Comparison of ENCODE assay signal across 8 mouse cellular contexts in genomic region chr7:79505376-79505775, GRCm38 (mm10). TPM values are rescaled to one million over a fixed set of nuclear protein-coding genes. Genes with fewer than 3 reads are reported as not detected.
DNase-seq lines count a peak whose midpoint lies in the region; ATAC-seq and TF ChIP-seq lines count a peak whose summit lies in the region.

No protein-coding gene starts in this region.

- no peak for TF ChIP-seq EP300 in lung, postnatal 0 days (IDR thresholded peaks at IDR 0.05)

- H3K36me3 ChIP-seq in lung, postnatal 0 days (ENCODE audit: insufficient read depth, low read length): no peaks in the 10 kb centered on the region
- H3K36me3 ChIP-seq in intestine, embryonic 15.5 days: no peaks in the 10 kb centered on the region
- H3K36me3 ChIP-seq in neural tube, embryonic 14.5 days (ENCODE audit: control insufficient read depth, insufficient read depth, low read length): peaks cover 6% of the 10 kb centered on the region; the same call in 1 of the 2 replicates

- peak overlapping the region; percentile 37 for H3K4me2 ChIP-seq in lung, postnatal 0 days (replicated peaks; ENCODE audit: low read depth, low read length)
- H3K4me2 ChIP-seq in intestine, embryonic 15.5 days (replicated peaks): peak overlapping the region; percentile 68
- peak overlapping the region; percentile 94 for H3K4me2 ChIP-seq in neural tube, embryonic 14.5 days (ENCODE audit: low read depth, low read length)

- no peak for ATAC-seq in cerebellum, adult (ENCODE audit: insufficient number of reproducible peaks, low FRiP score, low TSS enrichment)
- no peak for ATAC-seq in lung, postnatal 0 days
- ATAC-seq in intestine, embryonic 15.5 days: no peak
- ATAC-seq in neural tube, embryonic 14.5 days (ENCODE audit: low read depth): no peak
- no peak for ATAC-seq in megakaryocyte-erythroid progenitor cell, adult 5-6 weeks (replicated peaks; ENCODE audit: low FRiP score, low TSS enrichment, poor library complexity, severe bottlenecking)

- TF ChIP-seq CTCF in cerebellum, adult 2 months (IDR thresholded peaks at IDR 0.05; ENCODE audit: borderline replicate concordance, insufficient read depth, low read depth, low read length): no peak
- no peak for TF ChIP-seq CTCF in lung, postnatal 0 days (IDR thresholded peaks at IDR 0.05)

- H3K4me1 ChIP-seq in cerebellum, adult 2 months (ENCODE audit: control insufficient read depth, insufficient read depth, low read length): peaks cover 28% of the 10 kb centered on the region
- no peaks in the 10 kb centered on the region for H3K4me1 ChIP-seq in lung, postnatal 0 days (ENCODE audit: insufficient read depth, low read depth, low read length)
- peaks cover 15% of the 10 kb centered on the region for H3K4me1 ChIP-seq in intestine, embryonic 15.5 days (replicated peaks)
- peaks cover 34% of the 10 kb centered on the region; the same call in 1 of the 2 replicates for H3K4me1 ChIP-seq in neural tube, embryonic 14.5 days (ENCODE audit: control insufficient read depth, insufficient read depth, low read length)

- H3K27me3 ChIP-seq in cerebellum, adult 2 months (ENCODE audit: control insufficient read depth, insufficient read depth, low read length): no peaks in the 10 kb centered on the region
- peaks cover 95% of the 10 kb centered on the region for H3K27me3 ChIP-seq in lung, postnatal 0 days (replicated peaks; ENCODE audit: insufficient read depth, low read length)
- H3K27me3 ChIP-seq in intestine, embryonic 15.5 days (replicated peaks): peaks cover 99% of the 10 kb centered on the region
- H3K27me3 ChIP-seq in neural tube, embryonic 14.5 days (ENCODE audit: control insufficient read depth, insufficient read depth, low read length): no peaks in the 10 kb centered on the region; the same call in 1 of the 2 replicates

- H3K9ac ChIP-seq in lung, postnatal 0 days (replicated peaks; ENCODE audit: low read depth): no peak overlapping the region
- H3K9ac ChIP-seq in intestine, embryonic 15.5 days: no peak overlapping the region
- peak overlapping the region; percentile 99 for H3K9ac ChIP-seq in neural tube, embryonic 14.5 days (replicated peaks; ENCODE audit: low read depth, low read length)

- H3K27ac ChIP-seq in cerebellum, adult 2 months (ENCODE audit: insufficient read depth, low read length): peak overlapping the region; percentile 85
- no peak overlapping the region for H3K27ac ChIP-seq in lung, postnatal 0 days (ENCODE audit: low read length)
- no peak overlapping the region for H3K27ac ChIP-seq in intestine, embryonic 15.5 days
- peak overlapping the region; percentile 99 for H3K27ac ChIP-seq in neural tube, embryonic 14.5 days (ENCODE audit: low read depth, low read length)

- DNase-seq in cerebellum, adult 2 months: peak; percentile 42 to 65
- DNase-seq in lung, postnatal 0 days (ENCODE audit: low spot score): no peak
- no peak for DNase-seq in lung, postnatal 25 days (ENCODE audit: low spot score)
- DNase-seq in gastrocnemius, adult 18-20 months (ENCODE audit: low spot score): no peak

- under 1% methylated on average over 22 of the region's 22 CpGs for WGBS in cerebellum, adult 2 months
- 1% methylated on average over 22 of the region's 22 CpGs for WGBS in lung, postnatal 0 days
- under 1% methylated on average over 22 of the region's 22 CpGs for WGBS in intestine, embryonic 15.5 days
- under 1% methylated on average over 22 of the region's 22 CpGs for WGBS in neural tube, embryonic 14.5 days

- no peak for TF ChIP-seq POLR2A in cerebellum, adult 2 months (IDR thresholded peaks at IDR 0.05; ENCODE audit: borderline replicate concordance, insufficient read depth, low read length)

- H3K9me3 ChIP-seq in lung, postnatal 0 days (ENCODE audit: low read length): no peaks in the 10 kb centered on the region
- H3K9me3 ChIP-seq in intestine, embryonic 15.5 days: no peaks in the 10 kb centered on the region
- no peaks in the 10 kb centered on the region for H3K9me3 ChIP-seq in neural tube, embryonic 14.5 days (ENCODE audit: control insufficient read depth, low read length)

- H3K4me3 ChIP-seq in cerebellum, adult 2 months (replicated peaks; ENCODE audit: insufficient read depth, low read depth, low read length): peak overlapping the region; percentile 83
- peak overlapping the region; percentile 16; the same call in 1 of the 2 replicates for H3K4me3 ChIP-seq in lung, postnatal 0 days (ENCODE audit: low read depth, low read length)
- H3K4me3 ChIP-seq in intestine, embryonic 15.5 days (replicated peaks): peak overlapping the region; percentile 38
- peak overlapping the region; percentile 90 for H3K4me3 ChIP-seq in neural tube, embryonic 14.5 days (ENCODE audit: low read depth, low read length)

RNA-seq across cellular contexts. Expression of gene Polg, which starts 39.2 kb away (rescaled TPM):
- 69.9 and 72.8 TPM in 2 replicates for polyA plus RNA-seq in cerebellum, adult 2 months (2012; rRNA removed)
- polyA plus RNA-seq in lung, postnatal 0 days (2015; fragmentation: Nextera tagmentation; extraction: Ambion mirVana): 32.3 and 39.9 TPM in 2 replicates
- polyA plus RNA-seq in intestine, embryonic 15.5 days (2015; fragmentation: Nextera tagmentation; extraction: Ambion mirVana): 34.7 and 39.9 TPM in 2 replicates
- polyA plus RNA-seq in neural tube, embryonic 14.5 days (2014; fragmentation: Nextera tagmentation; extraction: Ambion mirVana): 23.0 and 30.5 TPM in 2 replicates
- 41.8 and 77.5 TPM in 2 replicates for total RNA-seq in megakaryocyte-erythroid progenitor cell, adult 5-6 weeks (2014; fragmentation: Nextera tagmentation)
- total RNA-seq in megakaryocyte-erythroid progenitor cell, adult 5-6 weeks (2017): 40.8 and 90.7 TPM in 2 replicates
- total RNA-seq in gastrocnemius, adult 18-20 months (2021): 10 to 100 TPM; 30.8 to 31.4 TPM

Comparison
In these comparisons a context has a peak if more than half of its experiments do, and no peak if none do; other contexts are left out.
1. DNase-seq: peak in cerebellum, adult 2 months (2 of 2); none in lung, postnatal 0 days (single experiment), lung, postnatal 25 days (single experiment) and gastrocnemius, adult 18-20 months (single experiment).
2. H3K27ac ChIP-seq: peak in cerebellum, adult 2 months (single experiment) and neural tube, embryonic 14.5 days (single experiment); none in lung, postnatal 0 days (single experiment) and intestine, embryonic 15.5 days (single experiment).
3. H3K4me3 ChIP-seq: peak in every context shown above with its lines; median percentile 90 in neural tube, embryonic 14.5 days; 83 in cerebellum, adult 2 months; 38 in intestine, embryonic 15.5 days; 16 in lung, postnatal 0 days.
4. H3K4me2 ChIP-seq: peak in every context shown above with its lines; median percentile 94 in neural tube, embryonic 14.5 days; 68 in intestine, embryonic 15.5 days; 37 in lung, postnatal 0 days.